Mouse (Mus musculus): ENCODE data around the gene Gm21992.

Gm21992 gene

DNA sequence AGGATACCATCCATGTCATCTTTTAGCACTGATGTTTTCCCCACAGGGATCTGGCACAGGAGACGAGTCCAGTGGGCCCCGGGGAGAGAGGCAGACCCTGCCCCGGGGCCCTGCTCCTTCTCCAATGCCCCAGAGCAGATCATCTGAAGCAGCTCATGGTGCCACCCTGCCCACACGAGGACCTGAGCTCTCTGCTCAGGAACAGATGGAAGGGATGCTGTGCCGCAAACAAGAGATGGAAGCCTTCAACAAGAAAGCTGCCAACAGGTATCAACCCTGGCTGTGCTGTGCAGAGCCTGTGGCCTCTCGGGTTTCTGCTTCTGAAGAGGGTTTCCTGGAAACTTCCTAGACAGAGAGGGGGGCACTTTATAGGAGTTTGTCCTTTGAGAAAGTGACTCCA lies 61.4 kb downstream of the Gm21992 start:
- CTCF ChIA-PET = no interaction called here

DNA sequence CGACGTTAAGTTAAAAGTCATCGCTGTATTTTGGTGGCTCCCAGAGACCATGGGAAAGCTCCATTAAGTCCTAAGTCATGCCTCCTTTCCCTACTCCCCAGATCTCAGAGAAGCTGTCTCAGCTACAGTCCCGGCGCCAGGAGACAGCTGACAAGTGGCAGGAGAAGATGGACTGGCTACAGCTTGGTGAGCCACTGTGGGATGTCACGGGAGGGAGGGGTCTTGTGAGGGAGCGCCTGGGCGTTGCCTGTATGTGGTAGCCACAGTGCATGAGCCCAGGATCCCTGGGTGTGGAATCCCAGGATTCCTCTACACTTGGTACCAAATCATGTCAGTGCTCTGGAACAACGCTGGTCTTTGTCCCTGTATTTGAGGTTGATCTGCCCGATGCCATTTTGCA lies 62.9 kb downstream of the Gm21992 start:
- CTCF ChIA-PET = no interaction called here

- CTCF ChIA-PET = no interaction called here
Measured at GRCm38 (mm10) chr19:4747631-4748312, 63.6 kb downstream of the Gm21992 start.

DNA sequence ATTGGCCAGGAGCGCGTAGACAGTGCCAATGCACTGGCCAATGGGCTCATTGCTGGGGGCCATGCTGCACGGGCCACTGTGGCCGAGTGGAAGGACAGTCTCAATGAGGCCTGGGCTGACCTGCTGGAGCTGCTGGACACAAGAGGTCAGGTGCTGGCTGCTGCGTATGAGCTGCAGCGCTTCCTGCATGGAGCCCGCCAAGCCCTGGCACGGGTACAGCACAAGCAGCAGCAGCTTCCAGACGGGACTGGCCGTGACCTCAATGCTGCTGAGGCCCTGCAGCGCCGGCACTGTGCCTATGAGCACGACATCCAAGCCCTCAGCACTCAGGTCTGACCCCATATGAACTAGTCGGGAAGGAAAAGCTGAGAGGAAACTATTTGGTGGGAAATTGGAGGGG lies 64.8 kb downstream of the Gm21992 start:
- CTCF ChIA-PET = no interaction called here

DNA sequence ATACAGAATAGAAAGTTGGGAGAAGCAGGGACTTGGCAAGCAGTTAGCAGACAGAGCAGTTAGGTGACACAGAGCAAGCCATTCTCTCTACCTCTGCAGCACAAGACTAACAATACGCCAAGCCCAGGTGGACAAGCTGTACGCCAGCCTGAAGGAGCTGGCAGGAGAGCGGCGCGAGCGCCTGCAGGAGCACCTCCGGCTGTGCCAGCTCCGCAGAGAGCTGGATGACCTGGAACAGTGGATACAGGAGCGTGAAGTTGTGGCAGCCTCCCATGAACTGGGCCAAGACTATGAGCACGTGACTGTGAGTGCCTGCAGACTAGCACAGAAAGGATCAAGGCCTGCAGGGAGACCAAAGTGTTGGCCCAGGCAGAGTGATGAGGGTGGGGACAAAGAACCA lies 65.7 kb downstream of the Gm21992 start:
- CTCF ChIA-PET = no interaction called here

DNA sequence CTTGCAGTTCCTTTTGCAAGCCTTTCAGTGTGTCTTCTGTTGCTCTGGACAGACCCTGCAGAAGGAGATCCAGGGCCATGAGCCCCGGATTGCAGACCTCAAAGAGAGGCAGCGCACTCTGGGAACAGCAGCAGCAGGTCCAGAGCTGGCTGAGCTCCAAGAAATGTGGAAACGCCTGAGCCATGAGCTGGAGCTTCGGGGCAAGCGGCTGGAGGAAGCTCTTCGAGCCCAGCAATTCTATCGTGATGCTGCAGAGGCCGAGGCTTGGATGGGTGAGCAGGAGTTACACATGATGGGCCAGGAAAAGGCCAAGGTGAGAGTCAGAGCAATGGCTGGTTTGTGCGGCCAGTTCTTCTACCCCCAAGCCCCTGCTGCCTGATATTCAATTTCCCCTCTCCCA lies 66.4 kb downstream of the Gm21992 start:
- CTCF ChIA-PET = interaction anchor here (0.6 kb wide), 1 partner anchor 89 kb away, joined by 13 read pairs; no protein-coding TSS in a partner anchor

DNA sequence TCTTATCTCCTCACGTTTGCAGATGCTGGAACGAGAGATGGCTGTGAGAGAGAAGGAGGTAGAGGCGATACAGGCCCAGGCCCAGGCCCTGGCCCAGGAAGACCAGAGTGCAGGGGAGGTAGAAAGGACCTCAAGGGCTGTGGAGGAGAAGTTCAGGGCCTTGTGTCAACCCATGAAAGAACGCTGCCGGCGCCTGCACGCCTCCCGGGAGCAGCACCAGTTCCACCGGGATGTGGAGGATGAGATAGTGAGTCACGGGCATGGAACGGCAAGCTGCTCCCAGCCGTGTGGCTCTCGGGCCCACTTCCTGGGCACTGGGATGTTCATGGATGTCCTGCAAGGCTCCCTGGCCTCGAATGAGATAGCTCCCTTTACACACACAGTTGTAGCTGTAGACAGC lies 67.4 kb downstream of the Gm21992 start:
- CTCF ChIA-PET = interaction anchor here (0.7 kb wide), 1 partner anchor 10 kb away, joined by 4 read pairs; no protein-coding TSS in a partner anchor

DNA sequence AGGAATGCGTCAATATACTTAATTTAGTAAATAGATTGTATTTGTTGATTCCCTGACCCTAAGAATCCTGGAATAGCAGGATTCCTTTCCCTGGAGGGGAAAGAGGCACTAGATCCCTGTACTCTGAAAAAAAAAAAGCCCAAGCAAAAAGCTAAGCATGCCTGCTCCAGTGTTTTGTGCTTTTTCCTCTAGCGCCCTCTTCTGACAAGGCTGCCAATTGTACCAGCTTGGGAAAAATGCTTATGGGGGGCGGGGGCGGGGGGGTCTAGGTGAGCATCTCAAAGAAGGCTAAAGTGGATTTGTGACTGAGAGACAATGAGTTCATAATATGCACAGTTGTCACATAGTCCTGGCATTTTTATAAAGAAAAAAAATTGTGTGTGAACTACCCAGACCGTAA lies 67.9 kb downstream of the Gm21992 start:
- CTCF ChIA-PET = interaction anchor here (0.7 kb wide), 1 partner anchor 9 kb away, joined by 4 read pairs; no protein-coding TSS in a partner anchor

DNA sequence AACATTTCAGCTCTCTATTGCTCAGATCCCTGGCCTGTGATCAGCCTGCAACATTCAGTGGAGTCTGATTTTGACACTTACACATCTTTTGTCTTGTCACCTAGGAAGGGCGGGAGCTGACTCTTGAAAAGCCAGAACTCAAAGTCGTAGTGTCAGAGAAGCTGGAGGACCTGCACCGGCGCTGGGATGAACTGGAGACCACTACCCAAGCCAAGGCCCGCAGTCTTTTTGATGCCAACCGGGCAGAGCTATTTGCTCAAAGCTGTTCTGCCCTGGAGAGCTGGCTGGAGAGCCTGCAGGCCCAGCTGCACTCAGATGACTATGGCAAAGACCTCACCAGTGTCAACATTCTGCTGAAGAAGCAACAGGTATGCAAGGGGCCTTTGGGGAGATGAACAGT lies 69.2 kb downstream of the Gm21992 start:
- CTCF ChIA-PET = no interaction called here

DNA sequence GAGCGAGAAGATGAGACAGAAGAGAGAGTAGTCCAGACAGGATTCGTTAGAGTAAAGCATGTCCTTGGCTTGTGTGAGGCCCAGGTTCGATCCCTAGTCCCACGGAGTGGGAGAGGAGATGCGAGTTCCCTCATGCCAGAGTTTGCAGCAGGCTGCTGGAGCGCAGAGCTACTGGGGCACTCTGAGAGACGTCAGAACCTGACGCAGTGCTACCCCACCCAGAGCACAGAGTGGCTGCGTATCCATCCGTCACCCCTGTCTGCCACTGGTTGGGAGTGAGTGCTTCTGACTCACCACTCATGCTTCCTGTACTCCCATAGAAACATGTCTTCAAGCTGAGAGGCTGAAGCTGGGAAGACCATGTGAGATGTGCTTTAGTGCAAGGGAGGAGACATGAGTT lies 69.9 kb downstream of the Gm21992 start:
- CTCF ChIA-PET = no interaction called here

DNA sequence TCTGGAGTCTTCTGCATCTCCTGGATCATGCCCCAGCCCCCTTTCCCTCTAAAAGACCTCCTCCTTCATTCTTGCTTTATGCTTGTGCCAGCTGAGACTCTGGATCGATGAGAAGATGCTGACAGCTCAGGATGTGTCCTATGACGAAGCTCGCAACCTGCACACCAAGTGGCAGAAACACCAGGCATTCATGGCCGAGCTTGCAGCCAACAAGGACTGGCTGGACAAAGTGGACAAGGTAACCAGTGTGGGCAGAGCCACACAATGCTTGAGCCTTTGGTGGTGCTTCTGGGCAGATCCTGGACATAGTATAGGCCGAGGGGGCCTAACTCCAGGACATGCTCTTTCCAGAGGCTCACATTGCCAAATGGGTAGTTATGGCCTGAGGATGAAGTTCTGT lies 71.7 kb downstream of the Gm21992 start:
- CTCF ChIA-PET = no interaction called here

- CTCF ChIA-PET = no interaction called here
Measured at GRCm38 (mm10) chr19:4739053-4739452, 72.4 kb downstream of the Gm21992 start.

GRCm38 (mm10) chr19:4737866-4738265 lies 73.5 kb downstream of the Gm21992 start:
- CTCF ChIA-PET = no interaction called here

DNA sequence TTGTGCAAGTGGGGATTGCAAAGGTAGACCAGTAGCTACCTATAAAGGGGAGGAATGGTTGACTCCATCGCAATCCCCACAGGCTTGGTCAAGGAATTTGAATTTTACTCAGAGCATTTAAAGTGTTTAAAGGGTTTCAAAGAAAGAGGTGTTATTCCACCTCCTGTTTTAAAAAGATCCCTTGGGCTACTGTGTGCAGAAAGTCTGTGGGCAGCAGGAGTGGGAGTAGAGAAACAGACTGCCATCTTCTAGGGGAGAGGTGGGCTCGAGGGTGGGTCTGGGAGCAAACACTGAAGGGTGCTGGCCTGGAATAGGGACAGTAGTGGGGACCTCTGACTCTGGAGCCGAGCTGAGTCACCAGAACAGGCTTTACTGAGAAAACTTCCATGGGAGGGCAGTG lies 78.4 kb downstream of the Gm21992 start:
- CTCF ChIA-PET = no interaction called here

DNA sequence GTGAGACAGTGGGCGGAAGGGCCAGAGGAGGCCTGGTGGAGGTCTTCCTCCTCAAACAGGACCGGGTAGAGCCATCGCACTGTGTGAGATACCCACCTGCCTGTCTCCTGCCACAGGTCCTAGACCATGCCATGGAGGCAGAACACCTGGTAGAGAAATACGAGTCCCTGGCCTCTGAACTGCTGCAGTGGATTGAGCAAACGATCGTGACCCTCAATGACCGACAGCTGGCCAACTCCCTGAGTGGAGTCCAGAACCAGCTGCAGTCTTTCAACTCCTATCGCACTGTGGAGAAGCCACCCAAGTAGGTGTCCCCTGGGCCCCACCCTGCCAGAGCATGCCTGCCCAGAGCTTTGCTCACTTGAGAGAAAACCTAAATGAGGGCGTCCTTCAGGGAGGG lies 82.2 kb downstream of the Gm21992 start:
- CTCF ChIA-PET = no interaction called here

GRCm38 (mm10) chr19:4720671-4721244 lies 90.7 kb downstream of the Gm21992 start:
- CTCF ChIA-PET = no interaction called here

- CTCF ChIA-PET = no interaction called here
Measured at GRCm38 (mm10) chr19:4720112-4720511, 91.3 kb downstream of the Gm21992 start.

GRCm38 (mm10) chr19:4719351-4719764 lies 92.1 kb downstream of the Gm21992 start:
- CTCF ChIA-PET = no interaction called here

GRCm38 (mm10) chr19:4718716-4719115 lies 92.7 kb downstream of the Gm21992 start:
- CTCF ChIA-PET = no interaction called here

DNA sequence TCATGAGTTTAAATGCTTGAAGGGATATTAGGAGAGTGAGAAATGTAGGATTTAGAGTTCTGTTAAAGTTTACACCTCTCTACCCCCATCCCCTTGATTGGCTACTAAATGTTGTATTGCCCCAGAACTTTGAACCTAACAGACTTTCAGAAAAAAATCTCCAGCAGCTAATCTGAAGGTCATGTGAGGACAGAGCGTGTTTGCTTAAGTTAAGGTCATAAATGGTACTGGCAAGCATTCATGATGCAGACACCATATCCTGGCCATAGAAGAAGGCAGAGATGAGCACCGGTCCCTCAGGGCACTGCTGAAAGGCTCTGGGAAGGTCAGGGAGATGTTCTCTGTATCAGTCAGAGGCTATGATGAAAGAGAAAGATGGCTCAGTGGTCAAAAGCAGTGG lies 94.1 kb downstream of the Gm21992 start:
- CTCF ChIA-PET = no interaction called here

- CTCF ChIA-PET = no interaction called here
Measured at GRCm38 (mm10) chr19:4716756-4717155, 94.7 kb downstream of the Gm21992 start.

GRCm38 (mm10) chr19:4713886-4714285 lies 97.5 kb downstream of the Gm21992 start:
- CTCF ChIA-PET = no interaction called here

DNA sequence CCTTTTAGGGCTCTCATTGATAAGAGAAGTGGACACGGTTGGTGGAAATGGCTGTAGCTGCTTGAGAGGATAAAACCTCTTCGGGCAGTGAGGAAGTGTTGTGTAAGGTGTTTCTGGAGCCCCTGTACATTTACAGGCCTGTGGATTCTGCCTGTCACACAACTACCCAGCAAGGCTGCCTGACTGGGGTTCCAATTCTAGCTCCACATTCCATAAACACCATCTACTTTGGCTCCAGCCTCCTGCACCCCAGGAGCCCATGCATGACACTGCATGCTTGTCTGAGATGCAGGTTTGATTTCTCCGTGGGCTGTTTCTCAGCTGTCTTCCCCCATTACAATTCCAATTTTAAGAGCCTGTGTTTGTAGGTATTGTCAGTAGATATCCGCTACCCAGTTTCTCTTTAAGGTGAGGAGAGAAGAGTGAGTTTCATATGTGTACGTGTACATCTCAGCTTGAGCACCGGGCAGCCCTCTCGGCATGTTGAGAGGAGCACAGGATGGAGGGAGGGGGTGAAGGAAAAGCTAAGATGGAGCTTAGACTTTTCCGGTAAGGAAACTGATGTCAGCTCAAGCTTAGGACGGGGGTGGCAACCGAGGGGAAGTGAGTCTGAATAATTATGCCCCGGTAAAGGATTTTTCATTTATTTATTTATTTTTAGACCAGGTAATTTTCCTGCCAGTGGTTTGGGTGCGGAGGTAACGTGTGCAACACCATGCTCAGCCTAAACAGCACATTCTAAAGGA lies 98.5 kb downstream of the Gm21992 start:
- CTCF ChIA-PET = no interaction called here

Measured in spleen, embryonic (tissue).